Mouse (Mus musculus) right cerebral cortex, postnatal 10 days (tissue): Measurements from ENCODE around the gene Btbd35f13.
"Not testable (repeated sequence)": the region's sequence is repeated elsewhere in the genome, so short reads cannot be mapped to it uniquely, and the experiment has no call there.

Experiments used
- DNase-seq, 2 experiments: peaks; one replicate each; pipeline ENCODE4 v3.0.0; 2021; ENCODE audit warnings: low spot score in 2 of 2

Gene Btbd35f13

GRCm38 (mm10) chrX:33656872-33657271 is at the start of gene Btbd35f13:
Gene Btbd35f13, plus strand, starts transcription at chrX:33657172.
- not testable (repeated sequence) for DNase-seq

- not testable (repeated sequence) for DNase-seq
These were observed 45.3 kb downstream of the Btbd35f13 start, which contains the start of gene Btbd35f14 for GRCm38 (mm10) chrX:33702249-33702648. Gene Btbd35f14, minus strand, starts transcription at chrX:33702349.
